Comparison of ENCODE assay signal across 30 mouse cellular contexts in genomic region chr12:112506267-112506666, GRCm38 (mm10). TPM values are rescaled to one million over a fixed set of nuclear protein-coding genes. Genes with fewer than 3 reads are reported as not detected.
DNase-seq lines count a peak whose midpoint lies in the region; ATAC-seq lines count a peak whose summit lies in the region.
"Had no signal": no experiment of that assay in that cellular context is flagged by ENCODE, and none has a peak within 500 bp of the region (broad histone marks: within the 10 kb centered on the region; RNA-seq: fewer than 3 reads in every experiment).

No protein-coding gene starts in this region.

- H3K4me2 ChIP-seq in embryonic facial prominence, embryonic 13.5 days: no peak overlapping the region
- no peak overlapping the region for H3K4me2 ChIP-seq in midbrain, embryonic 14.5 days (ENCODE audit: low read length)
- H3K4me2 ChIP-seq: hindbrain, embryonic 12.5 days; limb, embryonic 15.5 days; liver, embryonic 13.5 days had no signal

- no peak for ATAC-seq in embryonic facial prominence, embryonic 13.5 days (ENCODE audit: insufficient number of reproducible peaks, insufficient read depth, low FRiP score, low TSS enrichment, low read depth)
- no peak for ATAC-seq in midbrain, embryonic 14.5 days (ENCODE audit: low FRiP score, low TSS enrichment)
- ATAC-seq: intestine, embryonic 16.5 days; Patski had no signal

- H3K9me3 ChIP-seq in embryonic facial prominence, embryonic 13.5 days: no peaks in the 10 kb centered on the region
- H3K9me3 ChIP-seq in embryonic facial prominence, embryonic 10.5 days: no peaks in the 10 kb centered on the region
- H3K9me3 ChIP-seq in midbrain, embryonic 14.5 days (ENCODE audit: control insufficient read depth, low read length): no peaks in the 10 kb centered on the region
- H3K9me3 ChIP-seq in midbrain, embryonic 10.5 days (replicated peaks): no peaks in the 10 kb centered on the region
- H3K9me3 ChIP-seq: hindbrain, embryonic 12.5 days; limb, embryonic 10.5 days; limb, embryonic 15.5 days; liver, embryonic 13.5 days had no signal

- 74% methylated on average over 6 of the region's 6 CpGs for WGBS in embryonic facial prominence, embryonic 13.5 days
- WGBS in embryonic facial prominence, embryonic 10.5 days: 82% methylated on average over 6 of the region's 6 CpGs
- 83% methylated on average over 6 of the region's 6 CpGs for WGBS in midbrain, embryonic 14.5 days
- WGBS in midbrain, embryonic 10.5 days: 86% methylated on average over 6 of the region's 6 CpGs

- H3K9ac ChIP-seq in embryonic facial prominence, embryonic 13.5 days: 0 out of 2 replicates have a peak overlapping the region, but pooled peaks have one; percentile 1
- no peak overlapping the region for H3K9ac ChIP-seq in midbrain, embryonic 14.5 days (replicated peaks; ENCODE audit: low read length)
- H3K9ac ChIP-seq: hindbrain, embryonic 12.5 days; limb, embryonic 15.5 days; liver, embryonic 13.5 days had no signal

- H3K4me3 ChIP-seq in embryonic facial prominence, embryonic 13.5 days: no peak overlapping the region
- no peak overlapping the region for H3K4me3 ChIP-seq in embryonic facial prominence, embryonic 10.5 days
- H3K4me3 ChIP-seq in midbrain, embryonic 14.5 days (replicated peaks; ENCODE audit: low read depth, low read length): no peak overlapping the region
- no peak overlapping the region for H3K4me3 ChIP-seq in midbrain, embryonic 10.5 days
- H3K4me3 ChIP-seq: hindbrain, embryonic 12.5 days; limb, embryonic 10.5 days; limb, embryonic 15.5 days; liver, embryonic 13.5 days had no signal

- no peak overlapping the region for H3K27ac ChIP-seq in embryonic facial prominence, embryonic 13.5 days
- H3K27ac ChIP-seq in embryonic facial prominence, embryonic 10.5 days (replicated peaks): no peak overlapping the region
- 0 out of 2 replicates have a peak overlapping the region, but pooled peaks have one; percentile 17 for H3K27ac ChIP-seq in midbrain, embryonic 14.5 days (replicated peaks; ENCODE audit: low read depth, low read length)
- no peak overlapping the region; the same call in 1 of the 2 replicates for H3K27ac ChIP-seq in midbrain, embryonic 10.5 days (replicated peaks)
- H3K27ac ChIP-seq: hindbrain, embryonic 12.5 days; limb, embryonic 10.5 days; limb, embryonic 15.5 days; liver, embryonic 13.5 days; macrophage; stomach, postnatal 0 days had no signal

- peaks cover 37% of the 10 kb centered on the region for H3K27me3 ChIP-seq in embryonic facial prominence, embryonic 13.5 days
- peaks cover 46% of the 10 kb centered on the region for H3K27me3 ChIP-seq in embryonic facial prominence, embryonic 10.5 days (replicated peaks; ENCODE audit: low read depth, poor library complexity, severe bottlenecking)
- peaks cover 4% of the 10 kb centered on the region; the same call in 1 of the 2 replicates for H3K27me3 ChIP-seq in midbrain, embryonic 14.5 days (ENCODE audit: control insufficient read depth, insufficient read depth, low read length)
- peaks cover 27% of the 10 kb centered on the region for H3K27me3 ChIP-seq in midbrain, embryonic 10.5 days (ENCODE audit: low read depth, poor library complexity, severe bottlenecking)

- no peak for DNase-seq in embryonic facial prominence, embryonic 10.5 days (ENCODE audit: low spot score)
- no peak for DNase-seq in midbrain, embryonic 14.5 days
- DNase-seq in midbrain, embryonic 10.5 days (ENCODE audit: low spot score): no peak
- DNase-seq in adrenal gland, postnatal 14 days: peak; percentile 75
- no peak for DNase-seq in cerebellum, adult 8-10 months
- DNase-seq in kidney, adult 9 months: no peak
- DNase-seq: cerebellum, adult 2 months; cerebellum, postnatal 25 days; gastrocnemius, postnatal 10 days; heart, postnatal 14 days; kidney, adult 8-10 months; kidney, postnatal 10 days; layer of hippocampus, adult 9-11 months; liver, embryonic 13.5 days; lung, adult 2 months; lung, postnatal 10 days; thymus, adult 2 months; thymus, postnatal 36 days had no signal

- H3K4me1 ChIP-seq in embryonic facial prominence, embryonic 13.5 days: peaks cover 10% of the 10 kb centered on the region
- peaks cover 42% of the 10 kb centered on the region for H3K4me1 ChIP-seq in embryonic facial prominence, embryonic 10.5 days
- H3K4me1 ChIP-seq in midbrain, embryonic 14.5 days (ENCODE audit: control insufficient read depth, insufficient read depth, low read length): peaks cover 44% of the 10 kb centered on the region
- H3K4me1 ChIP-seq in midbrain, embryonic 10.5 days: peaks cover 59% of the 10 kb centered on the region

- no peaks in the 10 kb centered on the region for H3K36me3 ChIP-seq in embryonic facial prominence, embryonic 13.5 days
- no peaks in the 10 kb centered on the region for H3K36me3 ChIP-seq in embryonic facial prominence, embryonic 10.5 days (replicated peaks)
- no peaks in the 10 kb centered on the region for H3K36me3 ChIP-seq in midbrain, embryonic 14.5 days (ENCODE audit: control insufficient read depth, insufficient read depth, low read length)
- H3K36me3 ChIP-seq in midbrain, embryonic 10.5 days: no peaks in the 10 kb centered on the region
- H3K36me3 ChIP-seq: hindbrain, embryonic 12.5 days; limb, embryonic 10.5 days; limb, embryonic 15.5 days; liver, embryonic 13.5 days had no signal

RNA-seq across cellular contexts. Expression of gene Tmem179, which starts 10.3 kb away (rescaled TPM):
- polyA plus RNA-seq in embryonic facial prominence, embryonic 13.5 days (2015; fragmentation: Nextera tagmentation; extraction: Ambion mirVana): 0.92 and 1.0 TPM in 2 replicates
- 1.5 and 1.6 TPM in 2 replicates for polyA plus RNA-seq in embryonic facial prominence, embryonic 10.5 days (2016; fragmentation: Nextera tagmentation; extraction: Ambion mirVana)
- polyA plus RNA-seq in midbrain, embryonic 14.5 days (2014; fragmentation: Nextera tagmentation; extraction: Ambion mirVana): 50.7 and 68.6 TPM in 2 replicates
- 2.8 and 4.9 TPM in 2 replicates for polyA plus RNA-seq in midbrain, embryonic 10.5 days (2016; fragmentation: Nextera tagmentation; extraction: Ambion mirVana)
- total RNA-seq in adrenal gland, postnatal 14 days (2021): 3.9 and 6.0 TPM in 2 replicates
- total RNA-seq: heart, postnatal 14 days; megakaryocyte-erythroid progenitor cell, adult 5-6 weeks had no signal
- polyA plus RNA-seq: limb, embryonic 10.5 days; macrophage had no signal

RNA-seq across cellular contexts. Expression of gene A530016L24Rik, which starts 17.0 kb away (rescaled TPM):
- polyA plus RNA-seq in embryonic facial prominence, embryonic 13.5 days (2015; fragmentation: Nextera tagmentation; extraction: Ambion mirVana): 0.10 and 0.12 TPM in 2 replicates
- polyA plus RNA-seq in embryonic facial prominence, embryonic 10.5 days (2016; fragmentation: Nextera tagmentation; extraction: Ambion mirVana): not detected in 2 replicates
- 0.12 TPM in 1 of 2 replicates, not detected in the other for polyA plus RNA-seq in midbrain, embryonic 14.5 days (2014; fragmentation: Nextera tagmentation; extraction: Ambion mirVana)
- polyA plus RNA-seq in midbrain, embryonic 10.5 days (2016; fragmentation: Nextera tagmentation; extraction: Ambion mirVana): not detected in 2 replicates
- 11.8 and 17.0 TPM in 2 replicates for total RNA-seq in adrenal gland, postnatal 14 days (2021)
- total RNA-seq: megakaryocyte-erythroid progenitor cell, adult 5-6 weeks; MEL had no signal
- polyA plus RNA-seq: embryonic facial prominence, embryonic 11.5 days; limb, embryonic 10.5 days; macrophage; neural tube, embryonic 11.5 days; stomach, postnatal 0 days had no signal
